Mouse (Mus musculus): ENCODE results near the gene Rnf145. TPM values are rescaled to one million over a fixed set of nuclear protein-coding genes. Genes with fewer than 3 reads are reported as not detected.

The Rnf145 gene
- polyA plus RNA-seq, 1 experiment from 2014 or later = 36.6 TPM

DNA sequence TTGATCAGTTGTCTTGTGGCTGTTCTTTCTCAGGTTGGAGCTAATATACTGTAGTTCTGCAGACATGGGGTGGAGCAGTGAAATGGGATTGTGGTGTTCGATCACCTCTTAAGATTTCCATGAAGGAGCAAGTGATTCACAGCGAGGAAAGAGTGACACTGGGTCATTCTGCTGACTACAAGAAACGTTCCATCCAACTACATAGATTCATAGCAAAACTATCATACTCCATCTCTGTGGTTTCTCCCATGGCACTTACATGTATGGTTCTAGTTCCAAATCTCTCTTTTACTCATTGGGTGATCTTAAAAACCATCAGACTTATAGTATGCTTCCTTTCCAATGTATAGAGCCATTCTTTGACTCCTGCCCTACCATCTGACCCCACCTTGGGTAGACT lies 14.0 kb upstream of the Rnf145 start:
- Histone ChIP-seq H3K9ac (ENCODE audit: low read depth, low read length) (no peak overlapping the region), H3K27ac (ENCODE audit: low read length) (no peak overlapping the region), H3K4me2 (ENCODE audit: low read depth, low read length) (no peak overlapping the region), H3K4me3 (ENCODE audit: low read length) (no peak overlapping the region), H3K27me3 (replicated peaks; ENCODE audit: control insufficient read depth, insufficient read depth, low read length) (no peaks in the 10 kb centered on the region), H3K4me1 (ENCODE audit: control insufficient read depth, insufficient read depth, low read length) (no peaks in the 10 kb centered on the region), H3K9me3 (ENCODE audit: control insufficient read depth, low read length) (no peaks in the 10 kb centered on the region), H3K36me3 (ENCODE audit: control insufficient read depth, insufficient read depth, low read length) (no peaks in the 10 kb centered on the region)
- ATAC-seq = no peak
- 84% methylated on average over 3 of the region's 3 CpGs for WGBS

DNA sequence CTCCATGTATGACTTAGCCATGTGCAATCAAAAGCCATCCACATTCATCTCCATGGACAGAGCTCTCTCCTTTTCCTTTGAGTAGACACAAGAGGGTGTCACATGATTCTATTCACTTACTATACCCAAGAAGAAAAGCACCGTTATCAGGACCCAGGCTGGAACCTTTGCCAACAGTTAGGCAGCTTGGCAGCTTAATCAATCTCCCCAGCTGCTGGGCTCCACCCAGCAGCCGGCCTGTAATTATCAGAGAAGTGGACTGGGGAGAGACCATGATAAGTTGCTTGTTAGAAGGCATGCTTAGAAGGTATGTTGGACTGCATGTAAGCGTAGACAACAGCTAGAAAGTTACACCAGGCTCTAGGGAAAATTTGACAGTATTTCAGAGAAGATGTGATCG lies 9.9 kb upstream of the Rnf145 start:
- peak; percentile 65 for ATAC-seq
- Histone ChIP-seq H3K9me3 (ENCODE audit: control insufficient read depth, low read length) (no peaks in the 10 kb centered on the region), H3K27ac (ENCODE audit: low read length) (no peak overlapping the region), H3K4me3 (ENCODE audit: low read length) (no peak overlapping the region), H3K36me3 (ENCODE audit: control insufficient read depth, insufficient read depth, low read length) (no peaks in the 10 kb centered on the region), H3K27me3 (replicated peaks; ENCODE audit: control insufficient read depth, insufficient read depth, low read length) (no peaks in the 10 kb centered on the region), H3K4me1 (ENCODE audit: control insufficient read depth, insufficient read depth, low read length) (0 out of 2 replicates have a peak, but pooled peaks cover 3% of the 10 kb centered on the region), H3K4me2 (ENCODE audit: low read depth, low read length) (no peak overlapping the region), H3K9ac (ENCODE audit: low read depth, low read length) (no peak overlapping the region)
- WGBS = 58% methylated on average over 4 of the region's 4 CpGs

DNA sequence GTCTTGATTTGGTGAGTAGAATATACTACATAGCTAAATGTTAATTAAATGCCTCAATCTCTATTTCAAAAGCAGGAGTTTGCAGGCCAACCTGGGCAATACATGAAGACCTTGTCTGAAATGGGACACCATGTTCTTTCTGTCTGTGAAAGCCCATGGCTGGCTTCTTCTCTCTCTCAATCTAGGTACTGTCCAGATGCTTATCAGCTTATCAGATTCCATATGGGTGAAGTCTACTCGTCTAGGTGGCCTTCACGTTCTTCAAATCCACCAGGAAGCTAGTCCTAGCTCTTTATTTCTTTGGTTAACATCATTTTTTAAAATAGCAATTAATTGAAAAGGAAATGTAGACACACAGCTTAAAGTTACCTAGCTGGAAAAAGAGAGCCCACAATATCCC lies 8.9 kb upstream of the Rnf145 start:
- Histone ChIP-seq H3K27ac (ENCODE audit: low read length) (no peak overlapping the region), H3K9me3 (ENCODE audit: control insufficient read depth, low read length) (no peaks in the 10 kb centered on the region), H3K4me2 (ENCODE audit: low read depth, low read length) (no peak overlapping the region), H3K36me3 (ENCODE audit: control insufficient read depth, insufficient read depth, low read length) (no peaks in the 10 kb centered on the region), H3K4me1 (ENCODE audit: control insufficient read depth, insufficient read depth, low read length) (0 out of 2 replicates have a peak, but pooled peaks cover 3% of the 10 kb centered on the region), H3K4me3 (ENCODE audit: low read length) (no peak overlapping the region), H3K27me3 (replicated peaks; ENCODE audit: control insufficient read depth, insufficient read depth, low read length) (no peaks in the 10 kb centered on the region), H3K9ac (ENCODE audit: low read depth, low read length) (no peak overlapping the region)
- WGBS = 81% methylated on average over 2 of the region's 2 CpGs
- ATAC-seq = no peak

DNA sequence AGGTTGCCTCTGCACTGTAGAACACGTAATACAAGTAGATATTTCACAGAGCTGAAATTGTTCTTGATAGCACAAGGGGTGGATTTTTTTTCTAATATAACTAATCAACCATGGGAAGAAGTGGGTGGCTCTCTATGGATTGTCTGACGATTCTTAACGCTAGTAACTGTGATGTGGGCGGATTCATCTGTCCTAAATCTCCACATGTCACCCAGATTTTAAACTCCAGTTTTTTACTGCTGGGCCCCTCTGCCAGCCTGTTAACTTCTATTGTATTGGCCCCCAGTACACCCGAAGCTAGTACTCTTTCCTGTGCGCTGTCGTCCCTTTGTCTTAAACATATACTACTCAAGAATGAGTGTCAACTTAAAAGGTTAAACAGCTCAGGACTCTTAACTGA lies 8.4 kb upstream of the Rnf145 start:
- Histone ChIP-seq H3K27ac (ENCODE audit: low read length) (no peak overlapping the region), H3K9me3 (ENCODE audit: control insufficient read depth, low read length) (no peaks in the 10 kb centered on the region), H3K36me3 (ENCODE audit: control insufficient read depth, insufficient read depth, low read length) (no peaks in the 10 kb centered on the region), H3K9ac (ENCODE audit: low read depth, low read length) (no peak overlapping the region), H3K4me3 (ENCODE audit: low read length) (no peak overlapping the region), H3K4me2 (ENCODE audit: low read depth, low read length) (no peak overlapping the region), H3K27me3 (replicated peaks; ENCODE audit: control insufficient read depth, insufficient read depth, low read length) (no peaks in the 10 kb centered on the region), H3K4me1 (ENCODE audit: control insufficient read depth, insufficient read depth, low read length) (0 out of 2 replicates have a peak, but pooled peaks cover 3% of the 10 kb centered on the region)
- ATAC-seq = no peak
- WGBS = 89% methylated on average over 7 of the region's 7 CpGs

DNA sequence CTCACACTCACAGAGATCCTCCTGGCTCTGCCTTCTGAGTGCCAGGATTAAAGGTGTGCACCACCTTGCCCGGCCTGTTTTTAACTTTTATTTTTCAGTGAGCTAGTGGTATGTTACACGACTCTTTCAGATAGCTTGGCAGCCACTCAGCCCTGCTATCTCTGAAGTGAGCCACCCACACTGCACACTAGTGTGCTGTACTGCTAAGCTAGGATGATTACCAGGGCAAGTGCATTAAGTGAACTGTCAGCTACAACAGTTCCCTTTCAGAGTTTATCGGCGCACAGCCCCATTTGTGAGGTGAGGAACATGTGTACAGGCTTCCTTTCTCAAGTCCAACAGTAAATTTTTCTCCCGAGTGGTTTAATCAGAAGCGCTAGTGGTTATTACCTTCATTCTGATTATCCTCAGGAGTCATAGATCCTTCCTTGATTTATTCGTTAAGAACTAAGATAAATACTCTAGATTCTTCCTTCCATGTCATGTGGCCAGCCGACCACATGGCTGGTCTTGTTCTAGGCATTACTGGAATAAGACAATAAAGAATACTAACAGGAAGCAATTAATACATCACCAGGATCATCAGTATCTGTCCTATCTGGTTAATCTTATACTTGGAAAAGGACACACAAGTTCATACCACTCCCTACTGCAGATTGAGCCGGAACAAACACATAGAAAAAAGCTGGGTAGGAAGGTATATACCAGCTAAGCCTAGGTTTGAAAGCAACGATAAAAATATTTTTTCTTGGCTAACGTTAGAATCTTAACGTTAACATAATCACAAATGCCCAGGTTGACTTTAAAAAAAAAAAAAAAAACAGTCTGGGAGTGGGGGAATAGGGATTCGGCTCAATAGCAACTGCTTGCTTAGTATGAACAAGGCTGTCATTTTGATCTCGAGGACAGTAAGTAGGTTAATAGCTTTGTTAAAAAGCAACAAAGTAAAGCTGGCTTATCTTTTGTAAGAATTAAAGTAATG lies 6.4 kb upstream of the Rnf145 start:
- ATAC-seq = peak; percentile 73

DNA sequence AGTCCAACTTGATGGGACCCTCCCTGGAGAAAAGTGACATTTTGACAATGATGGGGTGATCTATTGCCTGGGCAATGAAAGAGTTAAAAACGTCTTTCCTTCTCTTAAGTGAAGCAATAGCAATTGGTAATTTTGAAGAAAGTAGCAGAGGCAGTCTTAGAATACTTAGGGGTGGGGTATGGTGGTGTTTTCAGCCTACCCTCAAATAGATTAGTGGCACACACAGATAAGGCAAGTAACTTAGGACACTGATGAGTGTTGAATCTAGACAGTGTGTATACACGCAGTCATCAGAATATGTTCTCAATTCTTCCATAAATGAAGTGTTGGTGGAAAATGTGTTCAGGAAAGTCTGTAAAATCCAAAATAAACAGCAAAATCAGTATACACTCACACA lies 5.7 kb upstream of the Rnf145 start:
- H3K4me3 ChIP-seq (ENCODE audit: low read length) = no peak overlapping the region
- no peaks in the 10 kb centered on the region for H3K36me3 ChIP-seq (ENCODE audit: control insufficient read depth, insufficient read depth, low read length)
- ATAC-seq = no peak
- peaks cover 10% of the 10 kb centered on the region for H3K4me1 ChIP-seq (ENCODE audit: control insufficient read depth, insufficient read depth, low read length)
- WGBS = 47% methylated on average over 2 of the region's 2 CpGs
- H3K27me3 ChIP-seq (replicated peaks; ENCODE audit: control insufficient read depth, insufficient read depth, low read length) = no peaks in the 10 kb centered on the region
- H3K4me2 ChIP-seq (ENCODE audit: low read depth, low read length) = no peak overlapping the region
- H3K27ac ChIP-seq (ENCODE audit: low read length) = no peak overlapping the region
- H3K9ac ChIP-seq (ENCODE audit: low read depth, low read length) = no peak overlapping the region
- H3K9me3 ChIP-seq (ENCODE audit: control insufficient read depth, low read length) = no peaks in the 10 kb centered on the region

More for the DNA sequence above, 6.4 kb upstream of the Rnf145 start:
- Histone ChIP-seq H3K4me1 (ENCODE audit: control insufficient read depth, insufficient read depth, low read length) (peaks cover 6% of the 10 kb centered on the region), H3K9ac (ENCODE audit: low read depth, low read length) (no peak overlapping the region), H3K36me3 (ENCODE audit: control insufficient read depth, insufficient read depth, low read length) (no peaks in the 10 kb centered on the region), H3K4me2 (ENCODE audit: low read depth, low read length) (no peak overlapping the region), H3K27ac (ENCODE audit: low read length) (no peak overlapping the region), H3K27me3 (replicated peaks; ENCODE audit: control insufficient read depth, insufficient read depth, low read length) (no peaks in the 10 kb centered on the region), H3K9me3 (ENCODE audit: control insufficient read depth, low read length) (no peaks in the 10 kb centered on the region), H3K4me3 (ENCODE audit: low read length) (no peak overlapping the region)
- 58% methylated on average over 14 of the region's 14 CpGs for WGBS

DNA sequence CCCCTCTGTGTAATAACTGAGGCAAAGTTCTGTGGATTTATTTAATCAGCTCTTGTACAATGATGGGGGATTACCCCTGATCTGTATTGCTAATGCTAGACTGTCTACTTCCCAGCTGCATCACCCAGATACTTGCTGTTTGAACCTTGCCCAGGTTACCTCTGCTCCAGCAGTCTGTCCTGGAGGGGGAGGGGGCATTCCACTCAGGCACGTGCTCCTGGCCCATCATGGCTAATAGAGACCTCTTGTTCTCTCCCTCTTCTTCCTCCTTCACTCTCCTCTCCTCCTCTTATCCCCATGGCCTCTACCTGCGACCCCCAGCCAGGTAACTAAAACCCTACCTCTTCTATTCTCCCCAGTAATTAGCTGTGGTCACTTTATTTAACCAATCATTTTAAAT lies 4.1 kb upstream of the Rnf145 start:
- H3K27ac ChIP-seq (ENCODE audit: low read length) = no peak overlapping the region
- H3K9ac ChIP-seq (ENCODE audit: low read depth, low read length) = no peak overlapping the region
- ATAC-seq = no peak
- H3K4me2 ChIP-seq (ENCODE audit: low read depth, low read length) = no peak overlapping the region
- H3K4me1 ChIP-seq (ENCODE audit: control insufficient read depth, insufficient read depth, low read length) = peaks cover 11% of the 10 kb centered on the region
- no peaks in the 10 kb centered on the region for H3K27me3 ChIP-seq (replicated peaks; ENCODE audit: control insufficient read depth, insufficient read depth, low read length)
- whole genome bisulfite sequencing = 55% methylated on average over 2 of the region's 2 CpGs
- no peaks in the 10 kb centered on the region for H3K9me3 ChIP-seq (ENCODE audit: control insufficient read depth, low read length)
- no peaks in the 10 kb centered on the region for H3K36me3 ChIP-seq (ENCODE audit: control insufficient read depth, insufficient read depth, low read length)
- H3K4me3 ChIP-seq (ENCODE audit: low read length) = no peak overlapping the region

DNA sequence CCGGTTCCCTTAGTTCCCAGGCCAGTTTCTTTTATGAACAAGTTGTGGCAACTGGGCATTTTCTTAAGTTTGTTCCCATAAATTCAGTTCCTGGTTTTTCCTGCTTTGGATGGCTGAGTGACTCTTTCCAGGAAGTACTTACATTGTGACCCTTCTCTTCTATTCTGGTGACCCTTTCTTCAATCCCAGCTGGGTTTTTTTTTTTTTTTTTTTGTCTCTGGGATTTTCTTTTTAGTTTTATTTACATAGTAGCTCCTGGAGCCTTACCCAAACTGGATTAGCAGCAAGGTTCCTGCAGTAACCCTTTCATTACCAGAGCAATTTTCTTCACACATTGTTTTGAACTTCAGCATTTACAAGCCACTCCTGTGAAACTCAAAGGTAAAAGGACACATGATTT lies 2.4 kb upstream of the Rnf145 start:
- WGBS = 22% methylated on average over 1 of the region's 1 CpGs
- Histone ChIP-seq H3K9me3 (ENCODE audit: control insufficient read depth, low read length) (no peaks in the 10 kb centered on the region), H3K4me3 (ENCODE audit: low read length) (no peak overlapping the region), H3K27me3 (replicated peaks; ENCODE audit: control insufficient read depth, insufficient read depth, low read length) (no peaks in the 10 kb centered on the region), H3K36me3 (ENCODE audit: control insufficient read depth, insufficient read depth, low read length) (no peaks in the 10 kb centered on the region), H3K9ac (ENCODE audit: low read depth, low read length) (no peak overlapping the region), H3K4me1 (ENCODE audit: control insufficient read depth, insufficient read depth, low read length) (peaks cover 15% of the 10 kb centered on the region), H3K4me2 (ENCODE audit: low read depth, low read length) (no peak overlapping the region), H3K27ac (ENCODE audit: low read length) (no peak overlapping the region)
- no peak for ATAC-seq

DNA sequence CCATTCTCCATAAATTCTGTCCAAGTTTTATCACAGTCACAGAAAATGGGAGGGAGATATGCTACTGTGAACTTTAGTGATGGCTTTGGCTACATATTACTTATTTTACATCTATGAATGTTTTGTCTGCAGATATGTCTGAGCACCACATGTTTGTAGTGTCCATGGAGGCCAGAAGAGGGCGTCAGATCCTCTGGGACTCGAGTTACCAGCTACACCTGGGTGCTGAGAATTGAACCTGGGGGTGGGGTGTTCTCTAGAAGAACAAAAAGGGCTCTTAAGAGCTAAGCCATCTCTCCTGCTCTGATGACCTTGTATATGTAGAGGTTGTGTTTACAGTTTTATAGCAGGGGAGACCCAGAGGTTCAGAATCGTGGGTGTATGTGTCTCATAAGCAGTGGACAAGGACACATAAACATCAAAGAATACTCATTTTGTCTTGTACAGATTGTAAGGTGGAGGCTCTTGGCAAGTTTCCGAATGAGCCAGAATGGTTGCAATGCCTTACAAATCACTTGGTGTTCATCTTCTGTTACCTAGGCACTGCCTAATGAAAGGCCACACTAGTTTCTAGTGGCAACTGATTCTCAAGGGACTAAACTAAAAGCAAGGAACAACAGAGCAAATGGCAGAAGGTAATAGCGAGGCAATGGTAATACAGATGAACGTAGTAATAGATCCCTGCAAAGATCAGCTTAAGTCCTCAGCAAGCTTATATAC lies 1.0 kb upstream of the Rnf145 start:
- Histone ChIP-seq H3K9ac (ENCODE audit: low read depth, low read length) (0 out of 2 replicates have a peak overlapping the region, but pooled peaks have one; percentile 93), H3K27me3 (replicated peaks; ENCODE audit: control insufficient read depth, insufficient read depth, low read length) (no peaks in the 10 kb centered on the region), H3K9me3 (ENCODE audit: control insufficient read depth, low read length) (no peaks in the 10 kb centered on the region), H3K4me1 (ENCODE audit: control insufficient read depth, insufficient read depth, low read length) (peaks cover 20% of the 10 kb centered on the region), H3K27ac (ENCODE audit: low read length) (peak overlapping the region; percentile 93), H3K4me2 (ENCODE audit: low read depth, low read length) (peak overlapping the region; percentile 88), H3K4me3 (ENCODE audit: low read length) (peak overlapping the region; percentile 94), H3K36me3 (ENCODE audit: control insufficient read depth, insufficient read depth, low read length) (no peaks in the 10 kb centered on the region)
- ATAC-seq = no peak
- 37% methylated on average over 6 of the region's 6 CpGs for WGBS
